Mouse (Mus musculus) neural tube, embryonic 12.5 days (tissue): ENCODE measurements around the gene Kif26b. TPM values are rescaled to one million over a fixed set of nuclear protein-coding genes. Genes with fewer than 3 reads are reported as not detected.

Experiments used
- ATAC-seq: fragments of 200-750 bp; cut with Nextera tagmentation; 2 replicates; pipeline ENCODE4 v1.8.0; 2017; ENCODE audit warnings: low read depth, mild to moderate bottlenecking, moderate TSS enrichment, moderate library complexity; ENCODE audit not compliant: low FRiP score
- H3K27ac ChIP-seq: fragments of 300-500 bp; sonication (generic); 2 replicates; pipeline ENCODE4 v1.5.1; 2016
- H3K27me3 ChIP-seq: fragments of 300-500 bp; sonication (generic); replicated peaks from 2 replicates; pipeline ENCODE4 v1.6.1; 2016; ENCODE audit warnings: mild to moderate bottlenecking
- H3K36me3 ChIP-seq: fragments of 300-500 bp; sonication (generic); 2 replicates; pipeline ENCODE4 v1.6.1; 2016; ENCODE audit warnings: mild to moderate bottlenecking
- H3K4me1 ChIP-seq: fragments of 300-500 bp; sonication (generic); 2 replicates; pipeline ENCODE4 v1.6.1; 2016
- H3K4me2 ChIP-seq: fragments of 300-500 bp; sonication (generic); replicated peaks from 2 replicates; pipeline ENCODE4 v1.6.1; 2016; ENCODE audit warnings: mild to moderate bottlenecking
- H3K4me3 ChIP-seq: fragments of 300-500 bp; sonication (generic); 2 replicates; pipeline ENCODE4 v1.5.1; 2016
- H3K9ac ChIP-seq: fragments of 300-500 bp; sonication (generic); 2 replicates; pipeline ENCODE4 v1.6.1; 2016; ENCODE audit warnings: mild to moderate bottlenecking
- H3K9me3 ChIP-seq: fragments of 300-500 bp; sonication (generic); 2 replicates; pipeline ENCODE4 v1.6.1; 2016; ENCODE audit warnings: mild to moderate bottlenecking
- WGBS: fragments of 180-500 bp; shearing (Covaris S2); methylation state at CpG from one replicate; pipeline ENCODE4 v1.1.7; 2016; 5-methylcytosine and 5-hydroxymethylcytosine counted together
- polyA plus RNA-seq: library from polyadenylated mRNA; unstranded; fragments of >200 nt; fragmentation: Nextera tagmentation; extraction: Ambion mirVana; gene quantifications from 2 replicates; pipeline ENCODE4 v1.2.1, GENCODE M21; 2016

Kif26b gene
- polyA plus RNA-seq, 1 experiment from 2014 or later = 12.6 TPM

DNA sequence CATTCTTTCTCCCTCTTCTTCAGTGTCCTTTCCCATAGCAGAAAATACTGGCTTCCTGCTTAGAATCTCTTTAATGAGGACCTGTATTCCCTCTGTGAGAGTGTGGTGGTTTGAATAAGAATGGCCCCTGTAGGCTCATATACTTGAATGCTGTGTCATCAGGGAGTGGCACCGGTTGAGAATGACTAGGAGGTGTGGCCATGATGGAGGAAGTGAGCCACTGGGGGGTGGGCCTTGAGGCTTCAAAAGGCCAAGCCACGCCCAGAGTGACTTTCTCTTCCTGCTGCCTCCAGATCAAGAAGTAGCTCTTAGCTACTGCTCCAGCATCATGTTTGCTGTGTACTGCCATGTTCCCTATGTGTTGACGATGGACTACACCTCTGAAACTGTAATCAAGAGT, 15.7 kb downstream of the Kif26b start:
- no peaks in the 10 kb centered on the region for H3K9me3 ChIP-seq
- H3K36me3 ChIP-seq = no peaks in the 10 kb centered on the region
- H3K4me2 ChIP-seq = no peak overlapping the region
- WGBS = 76% methylated on average over 3 of the region's 3 CpGs
- no peak overlapping the region for H3K9ac ChIP-seq
- H3K4me1 ChIP-seq = no peaks in the 10 kb centered on the region
- H3K27ac ChIP-seq = no peak overlapping the region
- no peak for ATAC-seq
- no peaks in the 10 kb centered on the region for H3K27me3 ChIP-seq
- H3K4me3 ChIP-seq = no peak overlapping the region

DNA sequence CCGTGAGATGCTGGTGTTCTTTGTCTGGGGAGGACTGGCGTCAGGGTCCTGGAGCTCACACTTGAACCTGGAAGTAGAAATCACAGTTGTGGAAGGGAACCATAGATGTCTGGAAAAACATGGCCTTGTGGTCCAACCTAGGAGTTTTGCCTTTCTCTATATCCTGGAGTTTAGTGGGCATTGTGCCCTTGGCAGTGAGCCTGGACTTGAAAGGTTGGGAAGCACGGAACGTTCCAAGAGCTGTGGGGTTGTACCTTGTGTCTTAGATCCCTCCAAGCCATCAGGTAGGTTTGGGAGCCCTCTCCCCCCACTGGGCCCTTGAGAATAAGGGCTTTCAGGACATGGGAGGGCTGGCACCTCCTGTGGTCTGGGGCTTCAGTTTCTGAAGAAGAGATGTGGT, 20.7 kb downstream of the Kif26b start:
- no peak overlapping the region for H3K27ac ChIP-seq
- H3K4me1 ChIP-seq = peaks cover 17% of the 10 kb centered on the region
- H3K4me3 ChIP-seq = no peak overlapping the region
- H3K27me3 ChIP-seq = no peaks in the 10 kb centered on the region
- no peak overlapping the region for H3K9ac ChIP-seq
- no peak overlapping the region for H3K4me2 ChIP-seq
- no peaks in the 10 kb centered on the region for H3K36me3 ChIP-seq
- H3K9me3 ChIP-seq = no peaks in the 10 kb centered on the region
- no peak for ATAC-seq
- WGBS = 89% methylated on average over 4 of the region's 4 CpGs

DNA sequence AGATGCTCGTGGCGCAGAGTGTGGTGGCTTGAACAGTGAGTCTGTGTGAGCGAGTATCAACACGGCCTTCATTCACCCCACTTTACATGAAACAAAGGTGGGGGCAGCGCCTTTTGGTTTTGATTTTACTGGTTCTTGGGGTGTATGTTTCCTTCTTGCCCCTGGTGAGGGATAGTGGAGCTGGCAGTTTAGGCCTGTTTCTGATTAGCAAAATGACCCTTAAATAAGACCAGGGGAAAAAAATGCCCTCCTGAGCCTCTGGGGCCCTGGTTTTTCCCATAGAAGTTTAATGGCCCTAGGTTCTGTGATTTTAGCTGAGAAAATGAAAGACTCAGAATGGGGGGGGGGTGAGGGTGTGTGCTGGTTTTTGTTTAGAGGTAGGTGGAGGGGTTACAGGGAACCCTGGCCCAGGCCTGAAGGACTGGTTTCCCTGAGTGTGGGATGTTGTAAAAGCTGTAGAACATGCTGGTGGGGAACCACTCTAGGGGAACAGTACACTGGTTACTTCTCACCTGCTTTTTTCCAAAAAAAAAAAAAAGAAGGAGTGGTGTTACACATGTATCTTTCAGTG, 21.6 kb downstream of the Kif26b start:
- H3K4me3 ChIP-seq = no peak overlapping the region
- H3K36me3 ChIP-seq = no peaks in the 10 kb centered on the region

DNA sequence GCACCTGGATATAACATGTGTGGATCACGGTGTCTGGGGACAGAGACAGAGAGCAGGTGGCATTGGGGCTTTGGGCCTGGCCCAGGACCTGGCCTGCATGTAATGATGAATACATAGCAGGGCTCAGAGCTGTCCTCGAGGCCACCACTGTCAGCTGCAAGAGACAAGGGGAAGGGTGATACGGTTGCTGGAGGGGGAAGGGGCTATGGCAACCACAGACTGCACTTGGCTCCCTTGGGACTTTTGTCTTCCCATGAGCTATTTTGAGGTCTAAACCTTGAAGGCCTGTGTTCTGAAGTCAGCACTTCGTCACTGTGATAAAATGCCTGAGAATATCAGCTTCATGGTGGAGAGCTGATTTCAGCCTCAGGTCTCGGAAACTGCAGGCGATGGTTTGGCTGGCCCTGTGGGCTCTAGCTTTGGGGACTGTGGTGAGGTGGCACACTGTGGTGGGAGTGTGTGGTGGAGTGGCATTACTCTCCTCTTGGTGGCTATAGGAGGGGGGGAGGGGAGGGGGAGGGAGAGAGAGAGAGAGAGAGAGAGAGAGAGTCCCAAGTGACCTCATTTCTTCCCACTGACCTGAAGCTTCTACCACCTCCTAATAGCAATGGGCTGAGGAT, 23.5 kb downstream of the Kif26b start:
- Histone ChIP-seq H3K4me2 (no peak overlapping the region), H3K36me3 (no peaks in the 10 kb centered on the region), H3K27me3 (no peaks in the 10 kb centered on the region), H3K9ac (no peak overlapping the region), H3K4me1 (peaks cover 17% of the 10 kb centered on the region), H3K27ac (no peak overlapping the region), H3K9me3 (no peaks in the 10 kb centered on the region), H3K4me3 (no peak overlapping the region)
- 86% methylated on average over 6 of the region's 6 CpGs for WGBS
- no peak for ATAC-seq

More for the DNA sequence above, 21.6 kb downstream of the Kif26b start:
- no peaks in the 10 kb centered on the region for H3K9me3 ChIP-seq
- peaks cover 17% of the 10 kb centered on the region for H3K4me1 ChIP-seq
- WGBS = 89% methylated on average over 5 of the region's 5 CpGs
- no peak for ATAC-seq
- H3K27me3 ChIP-seq = no peaks in the 10 kb centered on the region
- H3K27ac ChIP-seq = no peak overlapping the region
- H3K9ac ChIP-seq = no peak overlapping the region
- no peak overlapping the region for H3K4me2 ChIP-seq

DNA sequence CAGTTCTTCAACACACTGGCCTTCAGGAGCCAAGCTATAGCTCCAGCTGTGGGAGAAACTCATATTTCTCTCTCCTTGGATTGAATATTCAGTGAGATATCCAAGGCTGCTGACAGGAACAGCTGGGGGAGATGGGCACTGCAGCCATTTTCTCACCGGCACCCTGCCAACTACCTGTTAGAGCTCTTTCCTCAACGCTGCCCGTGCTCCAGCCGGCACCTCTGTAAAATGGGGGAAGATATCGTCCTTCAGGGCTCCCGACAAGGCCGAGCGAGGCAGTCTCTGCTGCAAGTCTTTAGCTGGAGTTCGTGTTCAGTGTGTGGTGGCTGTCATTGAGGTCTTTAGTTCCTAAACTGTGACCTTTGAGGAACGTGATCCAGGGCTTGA, 24.0 kb downstream of the Kif26b start:
- H3K9ac ChIP-seq = no peak overlapping the region
- H3K27me3 ChIP-seq = no peaks in the 10 kb centered on the region
- H3K36me3 ChIP-seq = no peaks in the 10 kb centered on the region
- no peak for ATAC-seq
- WGBS = 63% methylated on average over 10 of the region's 10 CpGs
- no peak overlapping the region for H3K27ac ChIP-seq
- H3K4me1 ChIP-seq = peaks cover 17% of the 10 kb centered on the region
- H3K4me3 ChIP-seq = no peak overlapping the region
- no peaks in the 10 kb centered on the region for H3K9me3 ChIP-seq
- no peak overlapping the region for H3K4me2 ChIP-seq

DNA sequence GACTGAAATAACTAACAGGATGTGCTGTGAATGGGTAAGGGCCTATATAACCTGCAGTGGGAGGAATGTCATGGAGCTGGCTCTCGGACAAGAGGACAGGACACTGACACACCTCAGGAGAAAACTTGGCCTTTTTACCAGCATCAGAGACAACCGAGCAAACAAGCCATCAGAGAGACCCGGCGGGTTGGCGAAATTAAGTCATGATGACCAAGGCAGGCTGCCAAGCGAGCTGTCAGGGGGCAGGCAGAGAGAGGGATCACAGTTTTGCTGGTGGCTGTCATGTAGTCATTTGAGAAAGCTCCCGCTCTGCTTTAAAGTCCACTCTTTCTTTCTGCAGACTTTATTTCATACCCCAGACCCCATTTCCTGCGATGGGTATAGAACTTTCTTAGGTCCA, 27.3 kb downstream of the Kif26b start:
- H3K9ac ChIP-seq = no peak overlapping the region
- no peaks in the 10 kb centered on the region for H3K36me3 ChIP-seq
- H3K4me3 ChIP-seq = no peak overlapping the region
- no peaks in the 10 kb centered on the region for H3K27me3 ChIP-seq
- ATAC-seq = no peak
- no peak overlapping the region for H3K27ac ChIP-seq
- H3K4me2 ChIP-seq = no peak overlapping the region
- 0 out of 2 replicates have a peak, but pooled peaks cover 6% of the 10 kb centered on the region for H3K9me3 ChIP-seq
- H3K4me1 ChIP-seq = peaks cover 17% of the 10 kb centered on the region
- 94% methylated on average over 8 of the region's 8 CpGs for WGBS

DNA sequence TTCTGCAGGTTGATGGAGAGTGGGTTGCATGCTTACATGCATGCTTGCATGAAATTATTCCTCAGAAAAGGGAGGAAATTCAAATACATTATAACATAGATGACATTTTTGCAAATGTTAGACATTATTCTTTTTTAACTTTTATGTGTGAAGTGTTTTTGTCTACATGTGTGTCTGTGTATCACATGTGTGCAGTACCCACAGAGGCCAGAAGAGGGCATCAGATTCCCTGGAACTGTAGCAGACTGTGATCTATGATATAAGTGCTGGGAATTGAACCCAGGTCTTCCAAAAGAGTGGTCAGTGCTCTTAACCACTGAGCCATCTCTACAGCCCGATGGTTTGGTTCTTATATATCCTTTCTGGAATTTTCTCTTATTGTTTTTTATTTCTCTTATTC, 31.1 kb downstream of the Kif26b start:
- 97% methylated on average over 1 of the region's 1 CpGs for WGBS
- H3K9me3 ChIP-seq = 0 out of 2 replicates have a peak, but pooled peaks cover 6% of the 10 kb centered on the region
- no peak overlapping the region for H3K4me2 ChIP-seq
- no peak overlapping the region for H3K9ac ChIP-seq
- no peaks in the 10 kb centered on the region for H3K36me3 ChIP-seq
- no peak overlapping the region for H3K4me3 ChIP-seq
- no peaks in the 10 kb centered on the region for H3K27me3 ChIP-seq
- ATAC-seq = no peak
- H3K4me1 ChIP-seq = no peaks in the 10 kb centered on the region
- no peak overlapping the region for H3K27ac ChIP-seq

DNA sequence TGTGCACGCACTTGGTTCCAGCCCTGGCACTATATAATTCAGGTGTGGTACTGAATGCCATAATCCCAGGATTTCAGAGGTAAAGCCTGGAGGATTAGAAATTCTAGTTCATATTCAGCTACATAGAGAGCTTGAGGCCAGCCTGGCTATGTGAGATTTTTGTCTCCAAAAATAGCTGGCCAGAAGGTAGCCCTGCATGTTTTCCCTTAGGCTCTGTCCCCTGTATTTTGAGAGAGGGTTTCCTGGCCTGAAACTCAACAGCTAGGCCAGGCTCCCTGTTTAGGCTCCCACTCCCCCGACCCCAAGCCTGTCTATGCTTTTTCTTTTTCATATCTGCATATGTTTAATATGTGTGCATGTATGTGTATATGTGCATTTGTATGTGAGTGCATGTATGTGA, 34.9 kb downstream of the Kif26b start:
- no peak for ATAC-seq
- Histone ChIP-seq H3K9ac (no peak overlapping the region), H3K4me3 (no peak overlapping the region), H3K9me3 (0 out of 2 replicates have a peak, but pooled peaks cover 6% of the 10 kb centered on the region), H3K36me3 (no peaks in the 10 kb centered on the region), H3K27ac (no peak overlapping the region), H3K4me1 (peaks cover 5% of the 10 kb centered on the region; the same call in 1 of the 2 replicates), H3K27me3 (no peaks in the 10 kb centered on the region), H3K4me2 (no peak overlapping the region)
- WGBS = 76% methylated on average over 2 of the region's 2 CpGs

DNA sequence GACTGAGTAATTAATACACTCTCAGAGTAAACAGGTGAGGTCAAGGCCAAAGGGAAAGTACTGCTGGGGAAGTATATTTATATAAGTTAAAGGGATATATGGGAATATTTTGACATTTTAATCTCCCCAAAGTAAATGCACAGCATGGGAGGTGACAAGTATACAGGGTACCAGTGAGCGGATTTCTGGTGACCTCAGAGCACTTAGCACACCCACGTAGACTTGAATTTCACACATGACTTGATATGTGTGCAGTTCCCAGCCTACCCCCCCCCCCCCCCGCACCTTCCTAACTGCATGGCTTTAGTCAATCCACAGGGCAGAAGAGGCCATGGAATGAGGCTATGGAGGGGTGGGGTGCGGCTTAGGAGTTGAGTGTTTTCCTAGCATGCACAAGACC, 35.9 kb downstream of the Kif26b start:
- Histone ChIP-seq H3K27me3 (no peaks in the 10 kb centered on the region), H3K9ac (no peak overlapping the region), H3K4me3 (no peak overlapping the region), H3K4me2 (no peak overlapping the region), H3K9me3 (0 out of 2 replicates have a peak, but pooled peaks cover 2% of the 10 kb centered on the region), H3K36me3 (no peaks in the 10 kb centered on the region), H3K4me1 (peaks cover 5% of the 10 kb centered on the region; the same call in 1 of the 2 replicates), H3K27ac (no peak overlapping the region)
- no peak for ATAC-seq
- 70% methylated on average over 4 of the region's 4 CpGs for WGBS

DNA sequence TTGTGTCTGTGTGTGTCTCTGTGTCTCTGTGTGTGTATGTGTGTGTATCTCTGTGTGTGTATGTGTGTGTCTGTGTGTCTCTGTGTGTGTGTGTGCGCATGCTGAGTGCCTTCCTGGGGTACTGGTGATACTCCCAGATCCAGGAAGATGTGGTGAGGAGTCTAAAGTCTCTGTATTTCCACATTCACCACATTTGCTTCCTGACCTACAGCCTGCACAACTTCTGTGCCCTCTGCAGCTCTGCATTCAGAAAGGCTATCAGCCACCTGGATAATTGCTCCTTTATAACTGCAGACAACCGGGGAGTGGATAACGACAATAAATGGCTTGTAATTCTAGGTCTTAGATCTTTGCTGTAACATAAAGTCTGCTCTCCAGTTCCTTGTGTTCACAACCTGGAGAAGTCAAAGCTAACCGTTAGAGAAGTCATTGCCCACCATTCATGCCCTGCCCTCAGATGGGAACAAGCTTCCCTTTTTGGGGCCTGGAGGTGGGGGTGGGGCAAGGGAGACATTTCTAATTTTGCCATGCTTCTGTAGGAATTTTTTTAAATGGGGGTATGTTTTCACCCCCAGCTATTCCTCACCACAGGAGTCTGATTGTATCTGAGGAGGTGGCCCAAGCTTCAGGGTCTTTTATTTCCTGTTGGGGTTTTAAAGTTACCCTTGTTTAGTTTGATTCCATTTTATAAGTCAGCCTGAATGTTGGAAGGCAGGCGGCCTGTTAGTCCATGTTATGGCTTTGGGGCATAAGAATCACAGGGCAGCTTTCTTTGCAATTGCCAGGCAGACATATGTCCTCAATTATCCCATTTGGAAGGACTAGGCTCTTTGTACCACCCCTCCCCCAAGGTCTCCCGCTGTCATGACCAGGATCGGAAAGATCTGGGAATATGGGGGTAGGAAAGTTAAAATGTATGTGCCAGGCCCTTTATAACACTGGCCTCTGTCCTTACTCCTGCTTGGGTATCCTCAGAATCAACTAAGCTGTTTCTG, 39.9 kb downstream of the Kif26b start:
- H3K4me1 ChIP-seq = peaks cover 19% of the 10 kb centered on the region
- H3K27me3 ChIP-seq = no peaks in the 10 kb centered on the region
- H3K9ac ChIP-seq = no peak overlapping the region
- no peaks in the 10 kb centered on the region for H3K9me3 ChIP-seq
- 26% methylated on average over 7 of the region's 7 CpGs for WGBS
- H3K36me3 ChIP-seq = no peaks in the 10 kb centered on the region
- H3K4me2 ChIP-seq = no peak overlapping the region
- no peak overlapping the region for H3K4me3 ChIP-seq
- H3K27ac ChIP-seq = no peak overlapping the region
- no peak for ATAC-seq

DNA sequence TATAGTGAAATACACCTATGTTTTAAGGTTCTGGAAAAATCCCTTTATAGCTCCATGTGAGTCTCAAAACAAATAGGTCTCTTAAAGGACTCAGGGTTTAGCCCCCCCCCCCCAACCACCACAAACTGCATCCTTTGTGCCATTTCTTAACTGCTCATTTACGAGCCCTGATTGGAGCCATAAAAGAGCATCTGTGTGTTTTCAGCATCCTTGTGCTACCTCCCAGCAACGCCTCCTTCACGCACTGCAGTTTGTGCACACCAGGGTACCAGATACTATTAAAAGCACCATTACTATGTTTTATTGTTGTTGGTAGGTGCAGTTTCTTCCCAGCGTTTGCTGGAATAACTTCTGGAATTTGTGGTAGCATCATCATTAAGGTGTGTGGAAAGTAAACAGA, 42.1 kb downstream of the Kif26b start:
- Histone ChIP-seq H3K36me3 (no peaks in the 10 kb centered on the region), H3K4me2 (no peak overlapping the region), H3K9ac (no peak overlapping the region), H3K4me1 (peaks cover 19% of the 10 kb centered on the region), H3K27ac (no peak overlapping the region), H3K27me3 (no peaks in the 10 kb centered on the region), H3K9me3 (peaks cover 9% of the 10 kb centered on the region), H3K4me3 (no peak overlapping the region)
- ATAC-seq = 0 out of 2 replicates have a peak, but pooled peaks have one; percentile 23
- WGBS = 9% methylated on average over 4 of the region's 4 CpGs

DNA sequence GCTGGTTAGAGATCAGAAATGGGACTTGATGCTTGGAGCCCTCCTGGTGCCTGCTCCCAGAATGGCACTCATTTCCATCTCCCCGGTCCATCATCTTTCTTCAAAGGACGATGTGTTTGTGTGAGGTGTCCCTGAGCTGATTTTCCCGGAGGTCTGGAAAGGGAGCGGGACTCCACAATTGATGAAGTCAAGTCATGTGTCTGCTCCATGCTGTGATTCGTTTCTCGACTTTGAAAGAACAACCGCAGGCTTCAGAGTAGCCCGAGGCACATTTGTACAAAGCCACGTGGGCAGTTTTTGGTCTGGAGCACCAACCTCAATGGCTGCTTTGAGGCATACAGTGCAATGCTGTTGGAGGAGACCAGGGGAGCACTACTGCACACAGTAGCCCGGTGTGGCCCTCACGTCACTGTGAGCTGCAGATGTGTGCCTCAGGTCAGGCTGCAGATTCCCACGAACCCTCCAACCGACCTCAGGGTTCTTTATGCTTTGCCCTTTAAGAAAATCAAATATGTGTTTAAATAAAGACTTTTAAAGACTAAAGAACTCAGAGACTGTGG, 43.0 kb downstream of the Kif26b start:
- H3K4me2 ChIP-seq = no peak overlapping the region
- no peak for ATAC-seq
- peaks cover 19% of the 10 kb centered on the region for H3K4me1 ChIP-seq
- no peaks in the 10 kb centered on the region for H3K27me3 ChIP-seq
- H3K27ac ChIP-seq = no peak overlapping the region
- no peak overlapping the region for H3K9ac ChIP-seq
- peaks cover 9% of the 10 kb centered on the region for H3K9me3 ChIP-seq
- 27% methylated on average over 13 of the region's 13 CpGs for WGBS
- H3K4me3 ChIP-seq = no peak overlapping the region
- H3K36me3 ChIP-seq = no peaks in the 10 kb centered on the region
